Mouse (Mus musculus) cortical plate, adult 2 months (tissue): ENCODE data around the gene Osbp2. TPM values are rescaled to one million over a fixed set of nuclear protein-coding genes. Genes with fewer than 3 reads are reported as not detected.

ENCODE experiments used
- H3K27ac ChIP-seq: fragments of 200-500 bp; 2 replicates; pipeline ENCODE4 v1.5.1; 2012; ENCODE audit warnings: low read length, control low read depth, inconsistent platforms; ENCODE audit not compliant: insufficient read depth
- H3K4me1 ChIP-seq: fragments of 200-500 bp; 2 replicates; pipeline ENCODE4 v1.6.1; 2011; ENCODE audit warnings: low read length; ENCODE audit not compliant: control insufficient read depth, insufficient read depth
- H3K4me3 ChIP-seq: fragments of 200-500 bp; 2 replicates; pipeline ENCODE4 v1.5.1; 2011; ENCODE audit warnings: mild to moderate bottlenecking, low read length, control low read depth; ENCODE audit not compliant: insufficient read depth
- CTCF ChIP-seq: fragments of 200-500 bp; IDR thresholded peaks from 2 replicates; pipeline ENCODE4 v1.5.1; 2011; ENCODE audit warnings: mild to moderate bottlenecking, control low read depth, low read length; ENCODE audit not compliant: insufficient read depth; ENCODE audit errors: extremely low read depth
- POLR2A ChIP-seq: fragments of 200-500 bp; IDR thresholded peaks from 2 replicates; pipeline ENCODE4 v1.6.1; 2011; ENCODE audit warnings: mild to moderate bottlenecking, low read length, control low read depth; ENCODE audit not compliant: insufficient read depth; ENCODE audit errors: extremely low read depth
- polyA plus RNA-seq: library from polyadenylated mRNA; depleted of rRNA; stranded (reverse); fragments of >200 nt; gene quantifications from 2 replicates; pipeline ENCODE4 v1.2.3, GENCODE M21; 2012

Osbp2 gene
- polyA plus RNA-seq, 1 experiment = 129 TPM

DNA sequence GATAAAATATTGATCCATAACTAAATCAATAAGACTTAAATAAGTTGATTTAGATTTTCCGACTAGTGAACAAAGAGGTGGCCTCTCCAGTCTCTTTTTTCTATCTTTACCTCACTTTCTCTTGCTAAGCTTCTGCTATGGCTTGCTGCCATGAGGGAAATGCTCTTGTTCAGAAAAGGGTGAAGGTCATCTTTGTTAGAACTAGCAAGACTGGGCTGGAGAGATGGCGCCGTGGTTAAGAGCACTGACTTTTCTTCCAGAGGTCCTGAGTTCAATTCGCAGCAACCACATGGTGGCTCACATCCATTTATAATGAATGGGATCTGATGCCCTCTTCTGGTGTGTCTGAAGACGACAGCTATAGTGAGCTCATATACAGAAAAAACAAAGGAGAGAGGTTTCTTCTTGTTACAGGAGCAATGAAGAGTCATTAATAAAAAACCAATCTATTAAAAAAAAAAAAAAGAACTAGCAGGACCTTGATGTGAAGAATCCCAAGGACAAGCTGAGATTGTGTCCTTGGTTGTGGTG, 167.6 kb downstream of the Osbp2 start:
- Histone ChIP-seq H3K4me3 (no peak overlapping the region), H3K4me1 (no peaks in the 10 kb centered on the region), H3K27ac (no peak overlapping the region)
- TF ChIP-seq CTCF (no peak), POLR2A (no peak)

- Histone ChIP-seq H3K27ac (no peak overlapping the region), H3K4me3 (no peak overlapping the region), H3K4me1 (no peaks in the 10 kb centered on the region)
- no peak for TF ChIP-seq POLR2A
- TF ChIP-seq CTCF = no peak
Measured at GRCm38 (mm10) chr11:3691746-3692145, 172.0 kb downstream of the Osbp2 start.

DNA sequence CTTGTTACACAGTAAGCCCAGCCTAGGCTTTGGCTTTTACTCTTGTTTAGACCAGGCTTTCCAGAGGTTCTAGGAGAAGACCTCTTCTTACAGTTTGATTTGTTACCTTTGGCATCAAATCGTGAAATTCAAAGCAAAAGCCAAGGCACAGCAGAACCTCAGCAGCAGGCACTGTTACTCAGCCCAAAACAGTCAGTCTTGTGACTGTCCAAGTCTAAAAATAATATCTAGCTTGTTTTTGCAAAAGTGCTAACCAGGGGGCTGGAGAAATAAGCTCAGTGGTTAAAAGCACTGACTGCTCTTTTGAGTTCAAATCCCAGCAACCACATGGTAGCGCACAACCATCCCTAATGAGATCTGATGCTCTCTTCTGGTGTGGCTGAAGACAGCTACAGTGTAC, 176.8 kb downstream of the Osbp2 start:
- Histone ChIP-seq H3K4me1 (no peaks in the 10 kb centered on the region), H3K27ac (no peak overlapping the region), H3K4me3 (no peak overlapping the region)
- TF ChIP-seq CTCF (no peak), POLR2A (no peak)

DNA sequence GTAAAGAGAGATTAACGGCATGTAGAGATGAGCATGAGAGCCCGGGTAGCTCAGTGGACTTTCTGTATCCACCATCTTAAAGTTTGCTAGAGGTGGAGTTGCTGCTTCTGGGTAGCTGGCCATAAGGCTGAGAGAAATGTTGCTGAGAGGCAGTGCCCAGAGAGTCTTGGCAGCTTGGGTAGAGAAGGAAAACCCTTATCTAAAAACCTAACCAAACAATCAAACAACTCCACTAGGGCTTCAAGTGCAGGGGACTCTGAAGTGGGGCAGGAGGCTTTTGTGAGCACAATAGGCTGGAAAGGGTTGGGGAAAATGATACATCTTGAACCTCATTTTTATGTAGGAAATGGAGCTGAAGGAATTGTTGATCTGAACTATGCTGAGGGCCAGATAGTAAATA, 177.4 kb downstream of the Osbp2 start:
- no peak for TF ChIP-seq CTCF
- no peak for TF ChIP-seq POLR2A
- no peak overlapping the region for H3K27ac ChIP-seq

GRCm38 (mm10) chr11:3685431-3685830, 178.3 kb downstream of the Osbp2 start:
- H3K4me3 ChIP-seq = no peak overlapping the region
- no peak overlapping the region for H3K27ac ChIP-seq
- H3K4me1 ChIP-seq = no peaks in the 10 kb centered on the region
- TF ChIP-seq POLR2A (no peak), CTCF (no peak)

More for the DNA sequence above, 177.4 kb downstream of the Osbp2 start:
- Histone ChIP-seq H3K4me1 (no peaks in the 10 kb centered on the region), H3K4me3 (no peak overlapping the region)

DNA sequence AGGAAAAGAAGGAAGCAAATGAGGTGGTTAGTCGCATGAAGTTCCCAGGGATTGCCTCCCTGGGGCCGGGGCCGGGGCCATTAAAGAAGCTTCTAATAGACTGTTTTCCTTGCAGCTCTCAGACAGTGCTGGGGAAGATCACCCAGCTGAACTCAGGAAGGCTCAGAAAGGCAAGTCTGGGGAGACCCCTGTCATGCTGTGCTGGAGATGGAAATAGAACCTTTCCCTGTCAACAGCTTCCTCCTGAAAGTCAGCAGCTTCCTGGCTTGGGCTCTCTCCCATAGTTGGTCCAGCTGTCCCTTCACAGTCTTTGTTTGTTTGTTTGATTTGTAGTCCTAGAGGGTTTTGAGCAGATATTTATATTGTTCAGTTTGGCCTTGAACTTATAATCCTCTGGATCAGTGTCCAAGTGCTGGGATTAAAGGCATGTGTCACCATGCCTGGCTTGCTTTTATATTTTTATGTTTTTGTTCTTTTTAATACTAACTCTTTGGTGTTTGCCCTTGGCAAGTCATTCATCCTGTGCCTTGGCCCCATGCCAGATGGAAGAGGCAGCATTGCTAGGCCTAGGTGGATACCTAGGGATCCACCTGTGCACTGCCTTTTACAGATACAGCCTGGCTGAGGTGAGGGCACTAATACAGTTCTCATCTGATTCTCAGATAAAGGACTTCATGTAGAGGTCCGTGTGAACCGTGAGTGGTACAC, 178.8 kb downstream of the Osbp2 start:
- TF ChIP-seq POLR2A (no peak), CTCF (no peak)
- H3K27ac ChIP-seq = no peak overlapping the region
- no peaks in the 10 kb centered on the region for H3K4me1 ChIP-seq
- no peak overlapping the region for H3K4me3 ChIP-seq

GRCm38 (mm10) chr11:3684232-3684631, 179.5 kb downstream of the Osbp2 start:
- Histone ChIP-seq H3K4me3 (no peak overlapping the region), H3K27ac (no peak overlapping the region), H3K4me1 (no peaks in the 10 kb centered on the region)
- no peak for TF ChIP-seq CTCF
- TF ChIP-seq POLR2A = no peak

DNA sequence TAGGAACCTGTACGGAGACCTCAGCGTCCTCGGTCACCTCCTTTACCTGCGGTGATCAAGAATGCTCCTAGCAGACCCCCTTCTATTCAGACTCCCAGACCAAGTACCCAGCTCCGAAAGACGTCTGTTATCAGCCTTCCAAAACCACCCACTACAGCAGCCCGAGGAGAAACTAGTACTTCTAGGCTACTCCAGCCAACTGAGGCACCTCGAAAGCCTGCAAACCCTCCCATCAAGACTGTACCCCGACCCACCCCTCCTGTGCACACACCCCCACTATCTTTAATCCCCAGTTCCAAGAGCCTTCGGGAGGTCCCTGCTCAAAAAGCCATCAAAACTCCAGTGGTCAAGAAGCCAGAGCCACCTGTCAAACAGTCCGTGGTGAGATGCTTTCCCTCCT, 180.0 kb downstream of the Osbp2 start:
- Histone ChIP-seq H3K4me3 (no peak overlapping the region), H3K4me1 (no peaks in the 10 kb centered on the region), H3K27ac (no peak overlapping the region)
- TF ChIP-seq CTCF = no peak
- no peak for TF ChIP-seq POLR2A

DNA sequence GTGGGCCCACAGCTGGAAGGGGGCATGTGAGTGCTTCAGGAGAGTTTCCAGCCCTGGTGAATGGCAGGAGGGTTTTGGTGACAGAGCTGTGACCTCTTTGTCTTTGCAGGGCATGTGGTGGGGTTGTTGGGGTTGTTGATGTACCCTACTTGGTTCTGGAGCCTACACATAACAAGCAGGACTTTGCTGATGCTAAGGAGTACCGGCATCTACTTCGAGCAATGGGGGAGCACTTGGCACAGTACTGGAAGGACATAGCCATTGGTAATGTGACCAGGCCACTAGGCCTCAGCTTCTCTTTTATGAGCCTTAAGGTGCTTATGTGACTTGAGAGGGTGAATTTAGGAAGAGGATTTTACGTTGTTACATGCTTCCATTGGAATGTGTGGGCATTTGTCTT, 183.9 kb downstream of the Osbp2 start:
- no peaks in the 10 kb centered on the region for H3K4me1 ChIP-seq
- no peak overlapping the region for H3K4me3 ChIP-seq
- TF ChIP-seq CTCF = no peak
- TF ChIP-seq POLR2A = no peak
- H3K27ac ChIP-seq = no peak overlapping the region

DNA sequence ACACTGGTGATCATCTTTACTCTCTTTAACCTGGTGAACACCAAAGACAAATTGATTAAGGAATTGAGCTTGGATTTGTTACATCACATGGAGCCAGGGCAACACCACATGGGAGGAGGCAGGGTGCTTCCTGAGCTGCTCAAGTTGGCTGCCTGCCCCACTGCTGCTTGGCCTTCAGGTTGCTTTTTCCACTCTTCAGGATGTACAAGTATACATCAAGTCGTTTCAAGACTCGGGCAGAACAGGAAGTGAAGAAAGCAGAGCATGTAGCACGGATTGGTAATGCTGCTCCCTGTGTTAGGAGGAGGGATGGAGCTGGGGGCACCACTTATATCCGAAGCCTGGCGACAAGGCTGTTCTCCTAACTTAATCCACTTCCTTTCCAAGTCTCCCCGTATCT, 186.5 kb downstream of the Osbp2 start:
- no peak for TF ChIP-seq CTCF
- no peak for TF ChIP-seq POLR2A
- no peaks in the 10 kb centered on the region for H3K4me1 ChIP-seq

DNA sequence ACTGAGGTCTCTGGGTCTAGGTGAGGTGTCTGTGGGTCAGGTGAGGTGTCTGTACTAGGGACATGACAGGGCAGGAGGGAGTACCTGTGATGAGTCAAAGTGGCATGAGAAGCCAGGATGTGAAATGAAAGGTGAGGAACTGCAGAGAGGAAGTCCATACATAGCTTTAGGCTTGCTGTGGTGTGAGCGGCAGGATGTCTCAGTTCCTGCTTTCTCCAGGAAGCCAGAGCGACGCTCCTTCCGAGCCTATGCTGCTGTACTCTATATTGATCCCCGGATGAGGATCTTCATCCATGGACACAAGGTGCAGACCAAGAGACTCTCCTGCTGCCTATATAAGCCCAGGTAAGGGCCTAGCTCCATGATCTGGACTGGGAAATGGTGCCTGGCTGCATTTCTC, 187.3 kb downstream of the Osbp2 start:
- no peak for TF ChIP-seq POLR2A
- no peak for TF ChIP-seq CTCF
- H3K4me1 ChIP-seq = no peaks in the 10 kb centered on the region
- H3K27ac ChIP-seq = no peak overlapping the region
- H3K4me3 ChIP-seq = no peak overlapping the region

More for the DNA sequence above, 186.5 kb downstream of the Osbp2 start:
- Histone ChIP-seq H3K27ac (no peak overlapping the region), H3K4me3 (no peak overlapping the region)
